Mouse (Mus musculus): ENCODE results near the gene Tbcd. TPM values are rescaled to one million over a fixed set of nuclear protein-coding genes. Genes with fewer than 3 reads are reported as not detected.

The Tbcd gene
- total RNA-seq, 2 experiments from 2014 or later: 14.7 to 15.6 TPM

DNA sequence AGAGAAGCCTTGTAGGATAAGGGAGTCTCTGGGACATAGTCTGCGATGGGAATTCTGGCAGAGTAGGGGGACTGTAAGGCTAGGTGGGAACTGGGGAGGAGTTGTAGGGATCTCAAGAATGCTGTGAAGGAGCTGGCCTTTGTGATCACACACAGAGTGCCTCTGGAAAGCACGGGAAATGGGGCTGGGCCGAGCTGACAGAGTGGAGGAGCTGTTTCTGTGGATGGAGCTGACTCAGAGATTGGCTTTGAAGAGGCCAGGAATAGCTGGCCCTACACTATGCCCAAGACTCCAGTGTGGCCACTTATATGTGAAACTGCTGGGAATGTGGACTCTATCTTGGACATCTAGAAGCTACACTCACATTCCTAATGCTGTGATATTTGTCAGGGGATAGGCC is 84.8 kb downstream of the Tbcd start:
- DNase-seq (ENCODE audit: low spot score): no peak

DNA sequence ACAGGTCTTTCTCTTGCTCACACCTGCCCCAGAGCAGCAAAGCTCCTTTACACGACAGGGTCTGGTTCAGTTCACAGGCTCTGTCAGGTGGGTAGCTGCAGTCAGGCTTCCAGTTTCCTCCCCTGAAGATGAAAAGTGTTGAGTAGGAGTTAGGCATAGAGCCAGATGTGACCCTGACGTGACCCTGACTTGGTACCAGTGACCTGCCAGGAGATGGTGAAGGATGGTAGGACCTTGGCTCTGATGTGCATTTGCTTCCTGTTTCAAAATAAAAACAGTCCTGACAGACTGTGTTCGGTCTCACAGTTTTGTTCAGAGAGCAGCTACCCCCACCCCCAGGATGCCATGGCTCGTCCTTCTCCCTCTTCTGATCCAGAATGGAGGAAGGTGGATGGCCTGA is 90.7 kb downstream of the Tbcd start:
- DNase-seq (ENCODE audit: low spot score): no peak

DNA sequence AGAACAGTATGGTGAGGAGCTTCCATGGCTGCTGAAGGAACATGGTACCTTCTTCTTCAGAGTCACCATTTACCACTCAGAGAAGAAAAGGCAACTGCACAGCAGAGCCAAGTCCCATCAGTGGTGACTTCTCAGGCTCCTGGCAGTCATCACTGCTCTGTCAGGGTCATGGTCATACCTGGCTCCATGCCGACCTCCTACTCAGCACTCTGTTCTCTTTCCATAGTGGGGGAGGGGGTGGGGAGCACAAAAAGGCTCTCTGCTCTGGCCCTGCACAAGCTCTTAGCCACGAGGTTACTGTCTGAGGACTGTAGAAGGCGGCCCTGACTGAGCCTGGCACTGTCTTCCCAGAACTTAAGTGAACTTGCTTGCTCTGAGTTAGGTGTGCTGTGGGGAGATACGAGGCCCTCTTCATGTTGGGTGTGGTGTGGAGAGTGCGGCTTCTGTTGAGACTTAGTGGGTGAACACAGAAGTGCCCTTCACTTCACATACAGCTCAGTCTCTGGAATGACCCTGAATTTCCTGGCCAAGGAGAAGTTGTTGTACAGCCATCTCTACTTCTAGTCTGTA is 91.6 kb downstream of the Tbcd start:
- no peak for DNase-seq (ENCODE audit: low spot score)

DNA sequence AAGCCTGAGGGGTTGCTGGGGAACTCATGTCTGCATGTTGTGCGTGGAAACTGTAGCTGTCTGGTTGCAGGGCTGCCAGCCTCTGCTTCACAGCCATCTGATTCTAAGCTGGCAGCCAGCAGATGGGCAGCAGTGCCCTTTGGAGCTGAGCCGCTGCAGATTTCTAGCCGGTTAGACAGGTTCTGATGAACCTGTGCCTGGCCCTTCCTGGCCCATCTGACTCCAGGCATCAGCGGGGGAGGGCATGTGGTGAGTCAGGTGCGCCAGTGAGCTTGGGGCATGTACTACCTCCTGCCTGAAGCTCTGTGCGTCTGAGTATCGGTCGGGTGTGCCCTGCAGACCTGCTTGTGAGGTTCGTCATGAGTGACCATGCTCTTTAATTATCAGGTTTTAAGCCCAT is 92.2 kb downstream of the Tbcd start:
- peak; percentile 32 for DNase-seq (ENCODE audit: low spot score)

DNA sequence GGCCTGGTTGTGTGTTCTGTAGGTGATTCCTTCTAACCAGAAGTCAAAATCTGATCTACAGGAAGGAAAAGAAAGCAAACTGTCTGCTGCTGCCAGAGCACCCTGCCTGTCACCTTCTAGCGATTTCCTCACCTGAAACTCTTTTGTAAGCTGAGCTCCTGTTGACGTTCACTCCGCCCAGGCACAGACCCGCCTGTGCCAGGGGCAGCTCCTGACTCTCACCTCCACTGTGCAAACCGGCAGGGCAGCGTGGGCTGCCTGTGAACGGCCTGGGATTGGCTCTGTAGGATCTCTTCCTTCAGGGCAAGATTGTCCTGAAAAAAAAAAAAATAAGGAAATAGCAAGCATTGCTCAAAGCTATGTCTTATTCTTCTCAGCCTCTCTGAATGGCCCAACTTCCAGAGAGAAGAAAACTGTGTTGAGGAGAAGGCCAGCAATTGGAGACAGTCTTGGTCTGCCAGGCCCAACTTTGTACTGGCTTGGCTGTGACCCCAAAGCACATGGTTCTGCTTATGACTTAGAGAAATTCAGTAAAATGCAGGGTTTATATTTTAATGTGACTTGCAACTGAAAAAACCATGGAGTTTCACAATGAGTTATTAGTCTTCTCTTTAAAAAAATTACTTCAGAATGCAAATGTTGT is 93.1 kb downstream of the Tbcd start:
- DNase-seq (ENCODE audit: low spot score): peak; percentile 13

GRCm38 (mm10) chr11:121545398-121546034 is 93.8 kb downstream of the Tbcd start:
- DNase-seq (ENCODE audit: low spot score): no peak

- DNase-seq (ENCODE audit: low spot score): no peak
Measured at GRCm38 (mm10) chr11:121547234-121547633, 95.5 kb downstream of the Tbcd start.

GRCm38 (mm10) chr11:121547925-121548324 is 96.2 kb downstream of the Tbcd start:
- DNase-seq (ENCODE audit: low spot score): no peak

DNA sequence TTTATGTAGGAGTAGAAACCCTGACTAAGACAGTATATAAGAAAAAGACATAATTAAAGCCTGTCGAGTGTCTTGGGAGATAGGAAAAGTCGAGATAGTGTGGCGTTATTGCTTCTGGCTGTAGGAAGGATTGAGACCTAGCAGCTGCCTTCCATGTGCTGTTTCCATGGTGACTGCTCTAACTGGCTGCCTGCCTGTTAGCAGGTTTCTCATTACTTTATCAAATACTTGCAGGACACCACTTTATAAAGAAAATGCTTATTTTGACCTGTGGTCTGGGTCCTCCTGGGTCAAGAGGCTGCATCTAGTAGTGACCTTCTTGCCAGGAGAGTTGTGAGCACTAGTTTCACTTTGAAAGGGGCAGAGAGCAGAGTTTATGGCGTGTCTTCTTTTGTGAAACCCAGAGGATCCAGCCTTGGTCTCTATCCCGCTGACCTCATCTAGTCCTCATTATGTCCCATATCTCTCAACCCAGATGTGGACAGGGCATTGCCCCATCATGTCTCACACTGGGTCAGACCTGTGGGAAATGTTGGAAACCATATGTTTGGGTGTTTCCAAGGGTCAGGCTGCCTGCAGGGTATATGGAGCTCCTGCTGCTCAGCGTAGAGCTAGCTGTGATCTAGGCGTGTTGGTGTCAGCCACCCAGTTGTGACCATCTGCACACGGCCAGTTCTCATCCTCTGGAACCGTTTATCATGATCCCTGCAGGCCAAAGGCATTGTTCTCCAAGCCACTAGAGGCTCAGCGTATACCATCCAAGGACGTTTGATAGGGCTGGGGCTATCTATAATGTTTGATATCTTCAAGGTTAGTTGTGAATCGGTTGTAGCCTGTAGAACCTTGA is 97.5 kb downstream of the Tbcd start:
- DNase-seq (ENCODE audit: low spot score): no peak

DNA sequence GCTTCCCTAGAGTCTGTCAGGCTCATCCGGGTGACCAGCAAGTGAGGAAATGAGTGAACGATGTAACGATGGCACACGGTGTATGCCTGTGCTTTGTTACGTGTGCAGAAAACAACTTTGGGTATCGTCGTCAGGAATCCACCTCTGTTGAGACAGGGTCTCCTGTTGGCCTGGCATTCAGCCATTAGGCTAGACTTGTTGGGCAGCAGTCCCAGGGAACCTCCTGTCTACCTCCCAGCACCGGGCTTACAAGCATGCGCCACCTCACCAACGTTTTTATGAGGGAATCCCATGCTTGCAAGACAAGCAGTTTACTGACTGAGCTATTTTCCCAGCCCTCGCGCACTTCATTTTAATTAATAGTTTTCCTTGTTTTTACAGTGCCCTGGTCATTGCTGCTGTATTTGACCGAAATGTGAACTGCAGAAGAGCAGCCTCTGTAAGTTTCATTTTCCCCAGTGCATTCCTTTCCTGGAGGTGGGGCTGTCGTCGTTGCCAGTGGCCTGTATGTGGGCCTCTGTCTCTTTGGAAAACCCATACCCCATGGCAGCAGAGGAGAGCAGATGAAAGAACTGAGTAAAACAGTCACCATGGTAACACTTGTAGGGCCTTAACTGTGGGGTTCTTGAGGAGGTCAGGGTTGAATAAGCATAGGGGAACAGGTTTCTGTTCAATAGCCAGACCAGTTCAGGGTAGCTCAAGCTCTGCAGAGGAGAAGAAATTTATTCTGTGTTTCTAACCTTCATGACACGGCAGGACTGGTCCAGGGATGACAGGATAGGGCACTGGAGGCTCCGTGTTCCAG is 98.3 kb downstream of the Tbcd start:
- no peak for DNase-seq (ENCODE audit: low spot score)

DNA sequence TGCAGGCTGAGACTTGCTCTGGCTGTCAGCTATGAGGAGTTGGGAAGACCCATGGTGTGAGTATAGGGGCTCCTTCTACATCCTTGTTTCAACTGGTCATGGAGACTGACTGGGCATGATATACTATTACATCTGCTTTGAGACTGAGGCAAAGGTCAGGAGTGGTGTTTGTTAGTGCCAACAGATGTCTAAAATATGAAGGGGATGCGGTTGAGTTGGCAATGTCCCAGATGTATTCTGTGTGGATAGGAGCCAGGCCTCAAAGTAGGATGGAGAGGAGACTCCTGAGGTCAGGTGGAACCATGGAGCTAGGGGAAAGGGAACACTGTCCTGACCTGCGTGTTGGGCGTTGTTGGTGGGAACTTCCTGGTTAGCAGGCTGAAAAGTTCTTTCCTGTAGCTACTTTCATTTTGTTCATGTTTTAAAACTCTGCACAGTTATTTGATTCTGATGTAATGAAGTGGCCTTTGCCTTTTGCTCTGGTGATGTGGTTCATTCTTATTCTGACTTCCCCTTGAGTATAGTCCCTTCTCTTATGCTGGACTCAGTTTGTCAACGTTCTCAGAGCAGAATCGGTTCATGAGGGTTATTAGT is 99.6 kb downstream of the Tbcd start:
- DNase-seq (ENCODE audit: low spot score): no peak

DNA sequence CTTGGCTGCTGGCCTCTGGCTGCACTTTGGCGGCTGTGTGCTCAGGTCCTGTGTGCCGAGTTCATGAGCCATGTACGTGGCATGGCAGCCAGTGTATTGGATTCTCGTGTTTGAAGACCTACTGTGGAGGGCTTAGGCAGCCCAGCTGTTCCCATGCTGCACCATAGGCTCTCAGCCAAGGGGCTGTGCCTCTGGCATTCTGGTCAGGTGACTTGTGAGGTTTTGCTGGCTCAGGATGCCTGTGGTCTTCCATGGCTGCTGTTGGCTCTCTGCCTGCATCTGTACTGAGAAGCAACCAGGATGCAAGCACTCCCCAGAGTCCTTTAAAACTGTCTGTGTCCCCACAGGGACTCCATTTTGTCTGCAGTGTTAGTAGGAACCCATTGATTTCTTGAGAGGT is 100.4 kb downstream of the Tbcd start:
- DNase-seq (ENCODE audit: low spot score): no peak

- no peak for DNase-seq (ENCODE audit: low spot score)
Measured at GRCm38 (mm10) chr11:121552846-121553457, 101.2 kb downstream of the Tbcd start.

GRCm38 (mm10) chr11:121553458-121553857 is 101.7 kb downstream of the Tbcd start:
- no peak for DNase-seq (ENCODE audit: low spot score)

GRCm38 (mm10) chr11:121556727-121557126 is 105.0 kb downstream of the Tbcd start:
- no peak for DNase-seq (ENCODE audit: low spot score)

GRCm38 (mm10) chr11:121557946-121558345 is 106.2 kb downstream of the Tbcd start:
- no peak for DNase-seq (ENCODE audit: low spot score)

- no peak for DNase-seq (ENCODE audit: low spot score)
Measured at GRCm38 (mm10) chr11:121558522-121558921, 106.8 kb downstream of the Tbcd start.

DNA sequence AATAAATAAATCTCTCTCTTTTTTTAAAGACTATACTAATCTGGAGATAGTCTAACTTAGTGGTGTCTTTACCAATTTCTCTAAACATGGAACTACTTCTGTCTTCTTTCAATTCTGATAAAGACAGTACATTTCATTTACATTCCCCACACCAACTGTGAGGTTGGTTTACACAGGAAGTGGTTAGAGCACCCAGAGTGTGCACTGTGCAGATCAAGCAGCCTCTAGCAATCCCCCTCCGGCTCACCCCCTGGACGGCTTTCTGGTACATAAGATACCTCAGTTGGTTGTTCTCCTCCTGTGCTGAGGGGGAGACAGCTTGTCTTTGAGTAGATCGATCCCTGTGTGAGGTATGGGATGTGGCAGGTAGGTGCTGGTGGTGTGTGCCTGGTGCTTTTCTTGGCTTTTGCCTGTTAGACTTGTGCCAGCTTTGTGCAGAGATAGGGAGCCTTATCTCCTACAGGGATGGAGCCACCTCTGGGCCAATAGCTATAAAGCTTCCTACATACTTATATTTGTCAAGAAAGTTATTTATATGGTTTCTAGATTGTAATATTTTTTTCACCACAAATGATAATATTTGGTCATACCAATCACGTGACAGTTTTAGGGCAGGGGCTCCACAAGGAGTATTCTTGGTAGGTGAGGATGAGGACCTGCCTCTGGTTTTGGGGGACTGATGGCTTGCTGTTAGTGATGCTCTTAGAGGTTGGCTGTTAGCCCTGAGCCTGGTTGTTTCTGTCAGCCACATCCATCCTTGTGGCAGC is 108.0 kb downstream of the Tbcd start:
- no peak for DNase-seq (ENCODE audit: low spot score)

DNA sequence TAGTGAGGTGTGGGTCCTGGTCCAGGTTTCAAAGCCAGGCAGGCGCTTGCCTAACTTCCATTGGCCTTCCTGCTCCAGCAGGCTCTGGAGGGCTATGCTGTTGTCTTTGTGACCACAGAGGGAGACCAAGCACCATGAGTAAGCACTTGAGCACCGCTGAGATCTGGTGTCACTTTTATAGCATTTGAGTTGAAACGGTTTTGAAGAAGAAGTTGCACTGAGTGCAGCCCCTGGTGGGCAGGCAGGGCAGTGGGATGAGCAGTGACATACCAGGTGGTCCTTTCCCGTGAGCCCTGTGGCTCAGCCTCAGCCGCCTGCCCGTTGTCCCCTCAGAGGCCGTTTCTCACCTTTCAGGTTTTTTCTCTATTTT is 108.5 kb downstream of the Tbcd start:
- no peak for DNase-seq (ENCODE audit: low spot score)

- DNase-seq (ENCODE audit: low spot score): no peak
Measured at GRCm38 (mm10) chr11:121563312-121563711, 111.6 kb downstream of the Tbcd start.
